Mouse (Mus musculus): Measurements from ENCODE around the gene AF067061. TPM values are rescaled to one million over a fixed set of nuclear protein-coding genes. Genes with fewer than 3 reads are reported as not detected.

The AF067061 gene
- polyA plus RNA-seq, 1 experiment from 2014 or later = 0.12 TPM

GRCm38 (mm10) chr13:120278784-120279183 is 15.9 kb downstream of the AF067061 start:
- DNase-seq (ENCODE audit: low read depth, low spot score) (no peak), ATAC-seq (no peak)
- ChIA-PET POLR2A (no interaction called here), CTCF (no interaction called here)
- TF ChIP-seq CTCF (IDR thresholded peaks at IDR 0.05) = no peak
- in situ Hi-C loops (cut with MboI; ENCODE audit: low pct_unique_long_range_greater_than_20kb) = no loop called here
- no peaks in the 10 kb centered on the region for H3K27me3 ChIP-seq

GRCm38 (mm10) chr13:120299324-120299894 is 36.5 kb downstream of the AF067061 start:
- CTCF ChIA-PET = no interaction called here
- in situ Hi-C loops (cut with MboI; ENCODE audit: low pct_unique_long_range_greater_than_20kb) = no loop called here
- DNase-seq (ENCODE audit: low read depth, low spot score) = no peak
- TF ChIP-seq CTCF (IDR thresholded peaks at IDR 0.05) = no peak
- no peaks in the 10 kb centered on the region for H3K27me3 ChIP-seq
- ATAC-seq = peak; percentile 35
- POLR2A ChIA-PET = no interaction called here

GRCm38 (mm10) chr13:120299991-120300442 is 37.1 kb downstream of the AF067061 start, which contains the start of gene BC147527:
Gene BC147527, plus strand, starts transcription at chr13:120300392.
- ChIA-PET POLR2A (no interaction called here), CTCF (no interaction called here)
- DNase-seq (ENCODE audit: low read depth, low spot score) (no peak), ATAC-seq (peak; percentile 26)
- in situ Hi-C loops (cut with MboI; ENCODE audit: low pct_unique_long_range_greater_than_20kb) = no loop called here
- H3K27me3 ChIP-seq = peaks cover 1% of the 10 kb centered on the region
- TF ChIP-seq CTCF (IDR thresholded peaks at IDR 0.05) = no peak

GRCm38 (mm10) chr13:120300853-120301252 is 37.9 kb downstream of the AF067061 start:
- ATAC-seq (no peak), DNase-seq (ENCODE audit: low read depth, low spot score) (no peak)
- ChIA-PET CTCF (no interaction called here), POLR2A (no interaction called here)
- in situ Hi-C loops (cut with MboI; ENCODE audit: low pct_unique_long_range_greater_than_20kb) = no loop called here
- no peak for TF ChIP-seq CTCF (IDR thresholded peaks at IDR 0.05)
- peaks cover 7% of the 10 kb centered on the region for H3K27me3 ChIP-seq

- in situ Hi-C loops (cut with MboI; ENCODE audit: low pct_unique_long_range_greater_than_20kb) = no loop called here
- ChIA-PET POLR2A (no interaction called here), CTCF (no interaction called here)
- no peaks in the 10 kb centered on the region for H3K27me3 ChIP-seq
- no peak for TF ChIP-seq CTCF (IDR thresholded peaks at IDR 0.05)
- DNase-seq (ENCODE audit: low read depth, low spot score) (no peak), ATAC-seq (no peak)
Measured at GRCm38 (mm10) chr13:120310749-120311148, 47.8 kb downstream of the AF067061 start.

- TF ChIP-seq CTCF (IDR thresholded peaks at IDR 0.05) = peak; percentile 77
- ATAC-seq = no peak
- no peaks in the 10 kb centered on the region for H3K27me3 ChIP-seq
- DNase-seq (ENCODE audit: low read depth, low spot score) = no peak
- CTCF ChIA-PET = no interaction called here
- in situ Hi-C loops (cut with MboI; ENCODE audit: low pct_unique_long_range_greater_than_20kb) = no loop called here
- POLR2A ChIA-PET = no interaction called here
Measured at GRCm38 (mm10) chr13:120313584-120313983, 50.7 kb downstream of the AF067061 start.

Other genes with a start within 250 kb of the AF067061 start
- not detected for gene Gm36079, start 236.1 kb upstream of the AF067061 start, polyA plus RNA-seq (2021)
- gene Gm21188, start 210.9 kb upstream of the AF067061 start, polyA plus RNA-seq (2021) = 0.30 TPM
- 0.27 TPM for gene Gm20767, start 122.9 kb upstream of the AF067061 start, polyA plus RNA-seq (2021)
- not detected for gene Gm21818, start 90.7 kb upstream of the AF067061 start, polyA plus RNA-seq (2021)
- not detected for gene Gm21762, start 47.2 kb upstream of the AF067061 start, polyA plus RNA-seq (2021)
- gene Gm21731, start 24.0 kb upstream of the AF067061 start, polyA plus RNA-seq (2021) = not detected
- gene BC147527, start 37.3 kb downstream of the AF067061 start, polyA plus RNA-seq (2021) = not detected
- not detected for gene Tcstv3, start 53.8 kb downstream of the AF067061 start, polyA plus RNA-seq (2021)

Measured in Patski (cell line).